ENCODE assay signal across 8 mouse cellular contexts in the genomic region with DNA sequence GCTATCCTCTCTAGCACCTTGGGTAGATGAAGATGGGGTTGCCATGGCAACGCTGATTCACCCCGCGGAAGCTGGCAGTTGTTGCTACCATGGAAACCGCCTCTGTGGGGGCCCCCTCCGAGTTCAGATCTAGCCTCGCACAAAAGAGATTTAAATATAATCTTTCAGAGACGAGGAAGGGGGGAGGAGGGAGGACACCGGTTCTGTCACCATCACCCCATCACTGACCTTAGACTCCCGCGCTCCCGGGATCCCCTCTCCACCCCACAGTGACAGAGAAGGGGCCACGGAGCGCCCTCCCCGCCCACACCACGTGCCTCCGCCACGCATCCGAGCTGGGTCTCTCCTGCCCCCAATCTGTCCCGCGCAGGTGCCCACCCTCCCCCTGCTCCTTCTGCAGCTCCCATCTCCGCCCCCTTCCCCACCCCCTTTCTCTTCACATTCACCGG. TPM values are rescaled to one million over a fixed set of nuclear protein-coding genes. Genes with fewer than 3 reads are reported as not detected.
DNase-seq lines count a peak whose midpoint lies in the region; ATAC-seq lines count a peak whose summit lies in the region.
"Had no signal": no experiment of that assay in that cellular context is flagged by ENCODE, and none has a peak within 500 bp of the region (broad histone marks: within the 10 kb centered on the region; RNA-seq: fewer than 3 reads in every experiment).

No protein-coding gene starts in this region.

- H3K4me2 ChIP-seq in forebrain, embryonic 15.5 days (replicated peaks) = peak overlapping the region; percentile 89
- H3K4me2 ChIP-seq in neural tube, embryonic 14.5 days (ENCODE audit: low read depth, low read length) = peak overlapping the region; percentile 65

- H3K4me1 ChIP-seq in forebrain, embryonic 15.5 days = peaks cover 61% of the 10 kb centered on the region
- peaks cover 8% of the 10 kb centered on the region; the same call in 1 of the 2 replicates for H3K4me1 ChIP-seq in neural tube, embryonic 14.5 days (ENCODE audit: control insufficient read depth, insufficient read depth, low read length)

- ATAC-seq in forebrain, embryonic 15.5 days (replicated peaks) = peak; percentile 86
- peak; percentile 87 for ATAC-seq in neural tube, embryonic 14.5 days (ENCODE audit: low read depth)
- no peak for ATAC-seq in megakaryocyte-erythroid progenitor cell, adult 5-6 weeks (replicated peaks; ENCODE audit: low FRiP score, low TSS enrichment, poor library complexity, severe bottlenecking)

- H3K4me3 ChIP-seq in forebrain, embryonic 15.5 days = peak overlapping the region; percentile 50
- H3K4me3 ChIP-seq in neural tube, embryonic 14.5 days (ENCODE audit: low read depth, low read length) = peak overlapping the region; percentile 32

- DNase-seq in cerebellum, adult 9-11 months = peak; percentile 70
- DNase-seq in left cerebral cortex, adult 11 months (ENCODE audit: low spot score) = peak; percentile 89
- no peak for DNase-seq in lung, postnatal 4 days
- no peak for DNase-seq in c-Kit-positive CD71-positive TER-119-positive erythroid progenitor cells, embryonic 14.5 days (ENCODE audit: low spot score)

- WGBS in forebrain, embryonic 15.5 days = under 1% methylated on average over 22 of the region's 22 CpGs
- WGBS in neural tube, embryonic 14.5 days = under 1% methylated on average over 22 of the region's 22 CpGs

- H3K27ac ChIP-seq in forebrain, embryonic 15.5 days (replicated peaks) = peak overlapping the region; percentile 94
- peak overlapping the region; percentile 77 for H3K27ac ChIP-seq in neural tube, embryonic 14.5 days (ENCODE audit: low read depth, low read length)
- H3K27ac ChIP-seq: macrophage had no signal

- H3K9ac ChIP-seq in forebrain, embryonic 15.5 days (replicated peaks) = peak overlapping the region; percentile 61
- peak overlapping the region; percentile 69; the same call in 1 of the 2 replicates for H3K9ac ChIP-seq in neural tube, embryonic 14.5 days (replicated peaks; ENCODE audit: low read depth, low read length)

- H3K27me3 ChIP-seq in forebrain, embryonic 15.5 days = no peaks in the 10 kb centered on the region
- no peaks in the 10 kb centered on the region for H3K27me3 ChIP-seq in neural tube, embryonic 14.5 days (ENCODE audit: control insufficient read depth, insufficient read depth, low read length)

- no peaks in the 10 kb centered on the region for H3K9me3 ChIP-seq in forebrain, embryonic 15.5 days
- H3K9me3 ChIP-seq in neural tube, embryonic 14.5 days (ENCODE audit: control insufficient read depth, low read length) = no peaks in the 10 kb centered on the region

- peaks cover 9% of the 10 kb centered on the region; the same call in 1 of the 2 replicates for H3K36me3 ChIP-seq in forebrain, embryonic 15.5 days
- H3K36me3 ChIP-seq in neural tube, embryonic 14.5 days (ENCODE audit: control insufficient read depth, insufficient read depth, low read length) = peaks cover under 1% of the 10 kb centered on the region; the same call in 1 of the 2 replicates

RNA-seq across cellular contexts. Expression of a gene that starts 9.5 kb away (rescaled TPM):
- 76.1 and 78.5 TPM in 2 replicates for polyA plus RNA-seq in forebrain, embryonic 15.5 days (2015; fragmentation: Nextera tagmentation; extraction: Ambion mirVana)
- 50.6 and 64.4 TPM in 2 replicates for polyA plus RNA-seq in neural tube, embryonic 14.5 days (2014; fragmentation: Nextera tagmentation; extraction: Ambion mirVana)
- total RNA-seq in megakaryocyte-erythroid progenitor cell, adult 5-6 weeks (2014; fragmentation: Nextera tagmentation) = 0.32 TPM in 1 of 2 replicates, not detected in the other
- 0.38 TPM in 1 of 2 replicates, not detected in the other for total RNA-seq in megakaryocyte-erythroid progenitor cell, adult 5-6 weeks (2017)

RNA-seq across cellular contexts. Expression of a gene that starts 17.6 kb away (rescaled TPM):
- 24.2 and 29.4 TPM in 2 replicates for polyA plus RNA-seq in forebrain, embryonic 15.5 days (2015; fragmentation: Nextera tagmentation; extraction: Ambion mirVana)
- 21.9 and 25.0 TPM in 2 replicates for polyA plus RNA-seq in neural tube, embryonic 14.5 days (2014; fragmentation: Nextera tagmentation; extraction: Ambion mirVana)
- total RNA-seq in megakaryocyte-erythroid progenitor cell, adult 5-6 weeks (2014; fragmentation: Nextera tagmentation) = 10.6 and 15.9 TPM in 2 replicates
- 3.0 and 3.4 TPM in 2 replicates for total RNA-seq in megakaryocyte-erythroid progenitor cell, adult 5-6 weeks (2017)

RNA-seq across cellular contexts. Expression of a gene that starts 23.2 kb away (rescaled TPM):
- polyA plus RNA-seq in forebrain, embryonic 15.5 days (2015; fragmentation: Nextera tagmentation; extraction: Ambion mirVana) = 60.3 and 65.0 TPM in 2 replicates
- 62.6 and 62.7 TPM in 2 replicates for polyA plus RNA-seq in neural tube, embryonic 14.5 days (2014; fragmentation: Nextera tagmentation; extraction: Ambion mirVana)
- 91.4 and 117 TPM in 2 replicates for total RNA-seq in megakaryocyte-erythroid progenitor cell, adult 5-6 weeks (2014; fragmentation: Nextera tagmentation)
- total RNA-seq in megakaryocyte-erythroid progenitor cell, adult 5-6 weeks (2017) = 42.4 and 71.2 TPM in 2 replicates

RNA-seq across cellular contexts. Expression of a gene that starts 26.9 kb away (rescaled TPM):
- 0.69 and 0.73 TPM in 2 replicates for polyA plus RNA-seq in forebrain, embryonic 15.5 days (2015; fragmentation: Nextera tagmentation; extraction: Ambion mirVana)
- 0.29 and 0.79 TPM in 2 replicates for polyA plus RNA-seq in neural tube, embryonic 14.5 days (2014; fragmentation: Nextera tagmentation; extraction: Ambion mirVana)
- total RNA-seq in megakaryocyte-erythroid progenitor cell, adult 5-6 weeks (2014; fragmentation: Nextera tagmentation) = 19.0 and 22.2 TPM in 2 replicates
- 17.2 and 18.9 TPM in 2 replicates for total RNA-seq in megakaryocyte-erythroid progenitor cell, adult 5-6 weeks (2017)

RNA-seq across cellular contexts. Expression of a gene that starts 51.0 kb away (rescaled TPM):
- 0.57 and 0.84 TPM in 2 replicates for polyA plus RNA-seq in forebrain, embryonic 15.5 days (2015; fragmentation: Nextera tagmentation; extraction: Ambion mirVana)
- 0.40 and 1.9 TPM in 2 replicates for polyA plus RNA-seq in neural tube, embryonic 14.5 days (2014; fragmentation: Nextera tagmentation; extraction: Ambion mirVana)
- total RNA-seq in megakaryocyte-erythroid progenitor cell, adult 5-6 weeks (2014; fragmentation: Nextera tagmentation) = 41.4 and 48.1 TPM in 2 replicates
- total RNA-seq in megakaryocyte-erythroid progenitor cell, adult 5-6 weeks (2017) = 42.6 and 45.2 TPM in 2 replicates

Comparison
In these comparisons a context has a peak if more than half of its experiments do, and no peak if none do; other contexts are left out.
1. DNase-seq: peak in cerebellum, adult 9-11 months (single experiment) and left cerebral cortex, adult 11 months (single experiment); none in lung, postnatal 4 days (0 of 2) and c-Kit-positive CD71-positive TER-119-positive erythroid progenitor cells, embryonic 14.5 days (single experiment).